Mouse (Mus musculus) ES-Bruce4 (cell line): ENCODE results near the gene Dnase2b.

Experiments
- CTCF ChIP-seq: IDR thresholded peaks from one replicate; pipeline ENCODE4 v1.8.1; 2011; ENCODE audit warnings: low read depth, low read length
- EP300 ChIP-seq: IDR thresholded peaks from 2 replicates; pipeline ENCODE4 v1.6.1; 2011; ENCODE audit warnings: low read depth, low read length; ENCODE audit not compliant: insufficient read depth
- POLR2A ChIP-seq: IDR thresholded peaks from one replicate; pipeline ENCODE4 v1.8.1; 2011; ENCODE audit warnings: low read length; ENCODE audit not compliant: insufficient read depth

DNA sequence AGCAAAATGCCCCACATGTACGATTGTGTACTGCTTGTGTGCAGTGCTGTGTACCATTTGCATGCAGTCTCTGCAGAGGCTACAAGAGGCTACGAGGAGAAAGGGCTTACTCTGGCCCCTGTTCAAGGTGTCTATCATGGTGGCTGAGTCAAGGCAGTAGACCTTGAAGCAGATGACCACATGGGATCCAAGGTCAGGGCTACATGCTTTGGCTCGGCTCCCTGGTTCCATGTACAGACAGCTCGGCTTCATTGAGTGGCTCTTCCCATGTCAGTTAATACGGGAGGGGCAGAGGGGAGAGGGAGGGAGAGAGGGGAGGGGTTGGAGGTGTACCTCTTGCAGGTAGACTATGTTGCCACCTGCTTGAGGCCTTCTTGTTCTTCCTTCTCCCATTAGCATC lies 37.0 kb upstream of the Dnase2b start:
- TF ChIP-seq CTCF (no peak), EP300 (no peak), POLR2A (no peak)
